8 mouse cellular contexts compared by ENCODE assay signal in the genomic region with DNA sequence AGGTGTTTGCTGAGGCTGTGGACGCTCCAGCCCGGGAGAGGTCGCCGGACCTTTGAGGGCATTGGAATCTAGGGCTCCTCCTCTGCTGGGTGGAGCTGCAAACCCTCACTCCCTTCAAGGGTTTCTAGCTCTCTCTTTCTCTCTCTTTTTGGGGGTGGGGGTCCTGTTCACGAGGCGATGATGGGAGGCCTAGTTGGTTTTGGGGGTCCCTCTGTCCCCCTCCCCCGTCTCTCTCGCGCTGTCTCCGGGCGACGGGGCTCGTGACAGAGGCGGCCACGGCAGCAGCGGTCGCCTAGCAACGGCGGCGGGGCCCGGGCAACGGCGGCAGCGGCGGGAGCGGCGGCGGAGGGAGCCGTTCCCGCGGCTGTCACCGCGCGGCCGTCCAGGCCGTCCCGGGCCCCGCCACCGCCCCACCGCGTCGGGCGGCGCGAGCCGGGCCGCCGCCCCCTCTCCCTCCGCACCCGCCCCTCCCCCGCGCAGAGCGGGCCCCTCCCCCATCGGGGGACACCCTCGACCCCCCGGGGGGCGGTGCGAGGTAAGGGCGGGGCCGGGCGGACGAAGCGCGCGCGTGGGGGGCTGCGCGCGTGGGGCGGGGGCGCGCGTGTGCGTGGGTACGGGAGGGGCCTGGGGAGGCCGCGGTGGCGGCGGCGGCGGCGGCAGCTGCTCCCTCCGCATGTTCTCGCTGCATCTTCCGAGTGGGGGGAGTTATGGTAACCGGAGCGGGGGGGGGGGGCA. TPM values are rescaled to one million over a fixed set of nuclear protein-coding genes. Genes with fewer than 3 reads are reported as not detected.
A peak's percentile ranks its signal among the peaks of the same experiment; 100 is the strongest.
DNase-seq lines count a peak whose midpoint lies in the region; ATAC-seq and TF ChIP-seq lines count a peak whose summit lies in the region.

No protein-coding gene starts in this region.

- under 1% methylated on average over 27 of the region's 87 CpGs for WGBS in forebrain, embryonic 14.5 days
- 0% methylated on average over 15 of the region's 87 CpGs for WGBS in intestine, embryonic 16.5 days
- WGBS in liver, embryonic 13.5 days (ENCODE audit: insufficient replicate concordance), result 0% methylated on average over 21 of the region's 87 CpGs
- WGBS in neural tube, embryonic 13.5 days, result under 1% methylated on average over 33 of the region's 87 CpGs

- peak overlapping the region; percentile 90 for H3K27ac ChIP-seq in forebrain, embryonic 14.5 days (ENCODE audit: low read depth, low read length)
- peak overlapping the region; percentile 49 for H3K27ac ChIP-seq in intestine, embryonic 16.5 days (ENCODE audit: low read length)
- peak overlapping the region; percentile 53 for H3K27ac ChIP-seq in liver, embryonic 13.5 days
- peak overlapping the region; percentile 91 for H3K27ac ChIP-seq in neural tube, embryonic 13.5 days (replicated peaks)

- peak; percentile 40 for DNase-seq in thymus, postnatal 0 days (ENCODE audit: low spot score)
- DNase-seq in thymus, postnatal 10 days (ENCODE audit: low spot score in 2 of 2), result no peak
- peak; percentile 66 for DNase-seq in brain, embryonic 14.5 days (ENCODE audit: low read depth)
- DNase-seq in forebrain, embryonic 14.5 days (ENCODE audit: low spot score), result peak; percentile 60
- DNase-seq in liver, embryonic 13.5 days, result no peak
- no peak for DNase-seq in frontal cortex, postnatal 25 days (ENCODE audit: low spot score in 2 of 2)

- peaks cover 59% of the 10 kb centered on the region for H3K4me1 ChIP-seq in forebrain, embryonic 14.5 days (ENCODE audit: control insufficient read depth, insufficient read depth, low read length)
- H3K4me1 ChIP-seq in intestine, embryonic 16.5 days (ENCODE audit: control insufficient read depth, insufficient read depth, low read length), result peaks cover 49% of the 10 kb centered on the region
- H3K4me1 ChIP-seq in liver, embryonic 13.5 days (replicated peaks), result peaks cover 80% of the 10 kb centered on the region
- H3K4me1 ChIP-seq in neural tube, embryonic 13.5 days (replicated peaks), result peaks cover 82% of the 10 kb centered on the region

- no peak for TF ChIP-seq CTCF in brain, embryonic 14.5 days (IDR thresholded peaks at IDR 0.05; ENCODE audit: borderline replicate concordance, extremely low read depth, insufficient read depth, insufficient read length)

- peak overlapping the region; percentile 91 for H3K4me2 ChIP-seq in forebrain, embryonic 14.5 days (ENCODE audit: low read length)
- peak overlapping the region; percentile 100 for H3K4me2 ChIP-seq in intestine, embryonic 16.5 days (ENCODE audit: low read depth, low read length)
- peak overlapping the region; percentile 100 for H3K4me2 ChIP-seq in liver, embryonic 13.5 days
- H3K4me2 ChIP-seq in neural tube, embryonic 13.5 days, result peak overlapping the region; percentile 90

- no peaks in the 10 kb centered on the region for H3K27me3 ChIP-seq in forebrain, embryonic 14.5 days (replicated peaks; ENCODE audit: control insufficient read depth, insufficient read depth, low read length)
- no peaks in the 10 kb centered on the region; the same call in 1 of the 2 replicates for H3K27me3 ChIP-seq in intestine, embryonic 16.5 days (replicated peaks; ENCODE audit: control insufficient read depth, insufficient read depth, low read length)
- peaks cover 41% of the 10 kb centered on the region for H3K27me3 ChIP-seq in liver, embryonic 13.5 days
- H3K27me3 ChIP-seq in neural tube, embryonic 13.5 days, result no peaks in the 10 kb centered on the region

- peak overlapping the region; percentile 68 for H3K4me3 ChIP-seq in forebrain, embryonic 14.5 days (ENCODE audit: low read depth, low read length)
- peak overlapping the region; percentile 72 for H3K4me3 ChIP-seq in intestine, embryonic 16.5 days (ENCODE audit: low read length)
- H3K4me3 ChIP-seq in liver, embryonic 13.5 days (replicated peaks), result peak overlapping the region; percentile 71
- H3K4me3 ChIP-seq in neural tube, embryonic 13.5 days, result peak overlapping the region; percentile 70

- ATAC-seq in forebrain, embryonic 14.5 days, result no peak
- peak; percentile 5; the same call in 1 of the 2 replicates for ATAC-seq in intestine, embryonic 16.5 days
- 0 out of 2 replicates have a peak, but pooled peaks have one; percentile 26 for ATAC-seq in liver, embryonic 13.5 days (ENCODE audit: low read depth)
- no peak for ATAC-seq in neural tube, embryonic 13.5 days (ENCODE audit: low read depth)

- no peaks in the 10 kb centered on the region for H3K9me3 ChIP-seq in forebrain, embryonic 14.5 days (replicated peaks; ENCODE audit: control insufficient read depth, low read length)
- H3K9me3 ChIP-seq in intestine, embryonic 16.5 days (ENCODE audit: control insufficient read depth, low read length), result no peaks in the 10 kb centered on the region
- no peaks in the 10 kb centered on the region for H3K9me3 ChIP-seq in liver, embryonic 13.5 days (replicated peaks)
- H3K9me3 ChIP-seq in neural tube, embryonic 13.5 days, result no peaks in the 10 kb centered on the region

- H3K36me3 ChIP-seq in forebrain, embryonic 14.5 days (ENCODE audit: control insufficient read depth, insufficient read depth, low read length), result no peaks in the 10 kb centered on the region
- H3K36me3 ChIP-seq in intestine, embryonic 16.5 days (ENCODE audit: control insufficient read depth, insufficient read depth, low read length), result no peaks in the 10 kb centered on the region
- H3K36me3 ChIP-seq in liver, embryonic 13.5 days, result no peaks in the 10 kb centered on the region
- no peaks in the 10 kb centered on the region for H3K36me3 ChIP-seq in neural tube, embryonic 13.5 days

- H3K9ac ChIP-seq in forebrain, embryonic 14.5 days (ENCODE audit: low read length), result peak overlapping the region; percentile 88
- H3K9ac ChIP-seq in intestine, embryonic 16.5 days (ENCODE audit: low read depth, low read length), result peak overlapping the region; percentile 81
- peak overlapping the region; percentile 78 for H3K9ac ChIP-seq in liver, embryonic 13.5 days
- H3K9ac ChIP-seq in neural tube, embryonic 13.5 days, result peak overlapping the region; percentile 94

- no peak for TF ChIP-seq POLR2A in brain, embryonic 14.5 days (IDR thresholded peaks at IDR 0.05; ENCODE audit: borderline replicate concordance, extremely low read depth, insufficient read depth, insufficient read length, poor library complexity, severe bottlenecking)

RNA-seq across cellular contexts. Expression of a gene that starts 7.4 kb away (rescaled TPM):
- 0.21 TPM in 2 replicates for polyA plus RNA-seq in thymus, postnatal 0 days (2015; fragmentation: Nextera tagmentation; extraction: Ambion mirVana)
- polyA plus RNA-seq in brain, embryonic 14.5 days (2012; rRNA removed), result 120 and 136 TPM in 2 replicates
- polyA plus RNA-seq in forebrain, embryonic 14.5 days (2014; fragmentation: Nextera tagmentation; extraction: Ambion mirVana), result 4.2 and 4.9 TPM in 2 replicates
- 0.66 and 1.1 TPM in 2 replicates for polyA plus RNA-seq in intestine, embryonic 16.5 days (2015; fragmentation: Nextera tagmentation; extraction: Ambion mirVana)
- polyA plus RNA-seq in liver, embryonic 13.5 days (2015; fragmentation: Nextera tagmentation; extraction: Ambion mirVana), result 0.25 and 0.44 TPM in 2 replicates
- polyA plus RNA-seq in neural tube, embryonic 13.5 days (2015; fragmentation: Nextera tagmentation; extraction: Ambion mirVana), result 4.1 and 4.9 TPM in 2 replicates

RNA-seq across cellular contexts. Expression of a gene that starts 9.1 kb away (rescaled TPM):
- 237 and 241 TPM in 2 replicates for polyA plus RNA-seq in thymus, postnatal 0 days (2015; fragmentation: Nextera tagmentation; extraction: Ambion mirVana)
- 88.9 and 145 TPM in 2 replicates for polyA plus RNA-seq in brain, embryonic 14.5 days (2012; rRNA removed)
- polyA plus RNA-seq in forebrain, embryonic 14.5 days (2014; fragmentation: Nextera tagmentation; extraction: Ambion mirVana), result 137 and 150 TPM in 2 replicates
- 294 and 314 TPM in 2 replicates for polyA plus RNA-seq in intestine, embryonic 16.5 days (2015; fragmentation: Nextera tagmentation; extraction: Ambion mirVana)
- 111 and 118 TPM in 2 replicates for polyA plus RNA-seq in liver, embryonic 13.5 days (2015; fragmentation: Nextera tagmentation; extraction: Ambion mirVana)
- polyA plus RNA-seq in neural tube, embryonic 13.5 days (2015; fragmentation: Nextera tagmentation; extraction: Ambion mirVana), result 141 and 147 TPM in 2 replicates

RNA-seq across cellular contexts. Expression of a gene that starts 15.6 kb away (rescaled TPM):
- 8.5 and 9.3 TPM in 2 replicates for polyA plus RNA-seq in thymus, postnatal 0 days (2015; fragmentation: Nextera tagmentation; extraction: Ambion mirVana)
- 50.0 and 66.4 TPM in 2 replicates for polyA plus RNA-seq in brain, embryonic 14.5 days (2012; rRNA removed)
- polyA plus RNA-seq in forebrain, embryonic 14.5 days (2014; fragmentation: Nextera tagmentation; extraction: Ambion mirVana), result 10.0 and 12.1 TPM in 2 replicates
- polyA plus RNA-seq in intestine, embryonic 16.5 days (2015; fragmentation: Nextera tagmentation; extraction: Ambion mirVana), result 6.8 and 8.0 TPM in 2 replicates
- 1.4 and 1.6 TPM in 2 replicates for polyA plus RNA-seq in liver, embryonic 13.5 days (2015; fragmentation: Nextera tagmentation; extraction: Ambion mirVana)
- polyA plus RNA-seq in neural tube, embryonic 13.5 days (2015; fragmentation: Nextera tagmentation; extraction: Ambion mirVana), result 17.3 and 19.1 TPM in 2 replicates

RNA-seq across cellular contexts. Expression of a gene that starts 24.5 kb away (rescaled TPM):
- polyA plus RNA-seq in thymus, postnatal 0 days (2015; fragmentation: Nextera tagmentation; extraction: Ambion mirVana), result 21.1 and 24.0 TPM in 2 replicates
- polyA plus RNA-seq in brain, embryonic 14.5 days (2012; rRNA removed), result 22.9 and 25.1 TPM in 2 replicates
- 9.1 and 10.0 TPM in 2 replicates for polyA plus RNA-seq in forebrain, embryonic 14.5 days (2014; fragmentation: Nextera tagmentation; extraction: Ambion mirVana)
- polyA plus RNA-seq in intestine, embryonic 16.5 days (2015; fragmentation: Nextera tagmentation; extraction: Ambion mirVana), result 13.8 and 14.8 TPM in 2 replicates
- 6.3 and 7.0 TPM in 2 replicates for polyA plus RNA-seq in liver, embryonic 13.5 days (2015; fragmentation: Nextera tagmentation; extraction: Ambion mirVana)
- 17.8 and 19.8 TPM in 2 replicates for polyA plus RNA-seq in neural tube, embryonic 13.5 days (2015; fragmentation: Nextera tagmentation; extraction: Ambion mirVana)

RNA-seq across cellular contexts. Expression of a gene that starts 31.6 kb away (rescaled TPM):
- polyA plus RNA-seq in thymus, postnatal 0 days (2015; fragmentation: Nextera tagmentation; extraction: Ambion mirVana), result 4.2 and 5.8 TPM in 2 replicates
- polyA plus RNA-seq in brain, embryonic 14.5 days (2012; rRNA removed), result 9.9 and 15.7 TPM in 2 replicates
- 2.4 and 3.0 TPM in 2 replicates for polyA plus RNA-seq in forebrain, embryonic 14.5 days (2014; fragmentation: Nextera tagmentation; extraction: Ambion mirVana)
- polyA plus RNA-seq in intestine, embryonic 16.5 days (2015; fragmentation: Nextera tagmentation; extraction: Ambion mirVana), result 5.3 and 6.5 TPM in 2 replicates
- 4.7 and 5.2 TPM in 2 replicates for polyA plus RNA-seq in liver, embryonic 13.5 days (2015; fragmentation: Nextera tagmentation; extraction: Ambion mirVana)
- 2.5 and 3.2 TPM in 2 replicates for polyA plus RNA-seq in neural tube, embryonic 13.5 days (2015; fragmentation: Nextera tagmentation; extraction: Ambion mirVana)

Comparison
In these comparisons a context has a peak if more than half of its experiments do, and no peak if none do; other contexts are left out.
1. DNase-seq: peak in thymus, postnatal 0 days (single experiment), brain, embryonic 14.5 days (single experiment) and forebrain, embryonic 14.5 days (single experiment); none in thymus, postnatal 10 days (0 of 2), liver, embryonic 13.5 days (single experiment) and frontal cortex, postnatal 25 days (0 of 2).
2. ATAC-seq: peak in intestine, embryonic 16.5 days (single experiment) and liver, embryonic 13.5 days (single experiment); none in forebrain, embryonic 14.5 days (single experiment) and neural tube, embryonic 13.5 days (single experiment).
3. RNA of a gene that starts 7.4 kb away (polyA plus RNA-seq): 120 to 136 TPM in brain, embryonic 14.5 days; 4.2 to 4.9 TPM in forebrain, embryonic 14.5 days, 4.1 to 4.9 TPM in neural tube, embryonic 13.5 days, 0.66 to 1.1 TPM in intestine, embryonic 16.5 days, 0.25 to 0.44 TPM in liver, embryonic 13.5 days and 0.21 TPM in thymus, postnatal 0 days; every median in the first group is over 10 times any median in the second.
4. Peak in every context shown above with its lines, with median percentiles within 50 percentile points of each other: H3K27ac ChIP-seq, H3K4me2 ChIP-seq, H3K4me3 ChIP-seq and H3K9ac ChIP-seq.